In the genomic region with DNA sequence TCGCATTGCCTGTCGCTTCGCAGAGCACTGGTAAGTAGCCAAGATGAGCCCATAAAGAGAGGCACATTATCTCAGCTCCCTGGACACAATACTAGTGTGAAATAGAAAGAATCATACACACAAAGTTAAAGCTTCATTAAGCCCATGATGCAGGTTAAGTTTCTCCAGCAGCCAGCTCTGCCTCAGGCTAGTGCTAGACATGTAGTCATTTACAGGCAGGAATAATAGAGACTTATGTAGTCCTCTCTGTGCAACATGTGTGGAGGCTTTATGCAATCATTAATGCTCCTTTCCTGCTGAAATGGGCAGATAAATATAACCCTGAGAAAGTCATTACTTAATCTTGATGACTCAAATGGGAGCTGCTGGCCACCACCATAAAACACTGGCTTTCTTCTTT, we compare ENCODE assay signal across 20 mouse cellular contexts.
DNase-seq lines count a peak whose midpoint lies in the region; ATAC-seq lines count a peak whose summit lies in the region.
"Had no signal": no experiment of that assay in that cellular context is flagged by ENCODE, and none has a peak within 500 bp of the region (broad histone marks: within the 10 kb centered on the region; RNA-seq: fewer than 3 reads in every experiment).

No protein-coding gene starts in this region.

- H3K4me1 ChIP-seq in forebrain, embryonic 16.5 days (replicated peaks; ENCODE audit: control insufficient read depth, insufficient read depth, low read length): peaks cover 15% of the 10 kb centered on the region
- H3K4me1 ChIP-seq in forebrain, embryonic 11.5 days (replicated peaks; ENCODE audit: control insufficient read depth, insufficient read depth, low read length): no peaks in the 10 kb centered on the region
- H3K4me1 ChIP-seq in limb, embryonic 13.5 days: peaks cover 43% of the 10 kb centered on the region
- peaks cover 6% of the 10 kb centered on the region; the same call in 1 of the 2 replicates for H3K4me1 ChIP-seq in kidney, embryonic 15.5 days
- peaks cover 20% of the 10 kb centered on the region for H3K4me1 ChIP-seq in embryonic facial prominence, embryonic 10.5 days

- DNase-seq in forebrain, embryonic 11.5 days (ENCODE audit: low spot score): no peak
- peak; percentile 22 for DNase-seq in 3T3-L1 (ENCODE audit: low read depth, low spot score)
- DNase-seq in Muller cell, postnatal 12 days (ENCODE audit: inconsistent ontology term): peak; percentile 40
- DNase-seq in embryonic facial prominence, embryonic 10.5 days (ENCODE audit: low spot score): no peak
- DNase-seq: cerebellum, adult 11-12 months; heart, postnatal 4 days; kidney, adult 18-20 months; kidney, postnatal 25 days; left cerebral cortex, postnatal 4 days; liver, postnatal 0 days; lung, postnatal 4 days; right cerebral cortex, postnatal 25 days had no signal

- WGBS in forebrain, embryonic 16.5 days: 56% methylated on average over 3 of the region's 3 CpGs
- WGBS in forebrain, embryonic 11.5 days: 95% methylated on average over 3 of the region's 3 CpGs
- 29% methylated on average over 3 of the region's 3 CpGs for WGBS in limb, embryonic 13.5 days
- 76% methylated on average over 3 of the region's 3 CpGs for WGBS in kidney, embryonic 15.5 days
- WGBS in embryonic facial prominence, embryonic 10.5 days: 91% methylated on average over 3 of the region's 3 CpGs

- no peaks in the 10 kb centered on the region for H3K36me3 ChIP-seq in forebrain, embryonic 16.5 days (ENCODE audit: control insufficient read depth, insufficient read depth)
- H3K36me3 ChIP-seq in forebrain, embryonic 11.5 days (ENCODE audit: control insufficient read depth, insufficient read depth, low read length): no peaks in the 10 kb centered on the region
- H3K36me3 ChIP-seq in limb, embryonic 13.5 days: peaks cover 9% of the 10 kb centered on the region
- H3K36me3 ChIP-seq in kidney, embryonic 15.5 days: no peaks in the 10 kb centered on the region; the same call in 1 of the 2 replicates
- no peaks in the 10 kb centered on the region; the same call in 1 of the 2 replicates for H3K36me3 ChIP-seq in embryonic facial prominence, embryonic 10.5 days (replicated peaks)
- H3K36me3 ChIP-seq: heart, embryonic 13.5 days; midbrain, embryonic 12.5 days had no signal

- no peak overlapping the region for H3K4me3 ChIP-seq in forebrain, embryonic 16.5 days (replicated peaks; ENCODE audit: low read length)
- no peak overlapping the region for H3K4me3 ChIP-seq in forebrain, embryonic 11.5 days (ENCODE audit: low read depth, low read length)
- no peak overlapping the region for H3K4me3 ChIP-seq in limb, embryonic 13.5 days
- H3K4me3 ChIP-seq in kidney, embryonic 15.5 days (replicated peaks): no peak overlapping the region
- H3K4me3 ChIP-seq in embryonic facial prominence, embryonic 10.5 days: no peak overlapping the region
- H3K4me3 ChIP-seq: embryonic facial prominence, embryonic 13.5 days; heart, embryonic 13.5 days; midbrain, embryonic 12.5 days had no signal

- no peak overlapping the region for H3K9ac ChIP-seq in forebrain, embryonic 16.5 days (replicated peaks; ENCODE audit: low read depth, low read length)
- no peak overlapping the region for H3K9ac ChIP-seq in forebrain, embryonic 11.5 days (ENCODE audit: low read length)
- no peak overlapping the region for H3K9ac ChIP-seq in limb, embryonic 13.5 days
- H3K9ac ChIP-seq in kidney, embryonic 15.5 days: no peak overlapping the region
- H3K9ac ChIP-seq: embryonic facial prominence, embryonic 13.5 days; heart, embryonic 13.5 days; liver, postnatal 0 days; midbrain, embryonic 12.5 days had no signal

- peak; percentile 65 for ATAC-seq in forebrain, embryonic 16.5 days
- ATAC-seq in forebrain, embryonic 11.5 days (replicated peaks; ENCODE audit: low FRiP score): no peak
- ATAC-seq in limb, embryonic 13.5 days (ENCODE audit: low FRiP score, low read depth): peak; percentile 73
- no peak for ATAC-seq in kidney, embryonic 15.5 days (replicated peaks; ENCODE audit: low FRiP score)
- ATAC-seq: activated CD4-positive, CD25-positive, alpha-beta regulatory T cell, adult 4 months; CD4-positive, CD25-positive, alpha-beta regulatory T cell, adult 4 months; liver, postnatal 0 days had no signal

- H3K4me2 ChIP-seq in forebrain, embryonic 16.5 days (ENCODE audit: low read length): no peak overlapping the region
- H3K4me2 ChIP-seq in forebrain, embryonic 11.5 days (ENCODE audit: low read depth, low read length, severe bottlenecking): no peak overlapping the region
- no peak overlapping the region for H3K4me2 ChIP-seq in limb, embryonic 13.5 days (replicated peaks)
- H3K4me2 ChIP-seq in kidney, embryonic 15.5 days: no peak overlapping the region
- H3K4me2 ChIP-seq: embryonic facial prominence, embryonic 13.5 days; heart, embryonic 13.5 days; midbrain, embryonic 12.5 days had no signal

- no peak overlapping the region for H3K27ac ChIP-seq in forebrain, embryonic 16.5 days (ENCODE audit: low read length)
- no peak overlapping the region for H3K27ac ChIP-seq in forebrain, embryonic 11.5 days (ENCODE audit: low read depth, low read length)
- no peak overlapping the region for H3K27ac ChIP-seq in limb, embryonic 13.5 days
- no peak overlapping the region for H3K27ac ChIP-seq in kidney, embryonic 15.5 days
- no peak overlapping the region for H3K27ac ChIP-seq in embryonic facial prominence, embryonic 10.5 days (replicated peaks)
- H3K27ac ChIP-seq: embryonic facial prominence, embryonic 13.5 days; heart, embryonic 13.5 days; midbrain, embryonic 12.5 days had no signal

- H3K9me3 ChIP-seq in forebrain, embryonic 16.5 days (ENCODE audit: control insufficient read depth, low read length): no peaks in the 10 kb centered on the region
- no peaks in the 10 kb centered on the region for H3K9me3 ChIP-seq in forebrain, embryonic 11.5 days (ENCODE audit: control insufficient read depth, low read length)
- no peaks in the 10 kb centered on the region for H3K9me3 ChIP-seq in limb, embryonic 13.5 days
- H3K9me3 ChIP-seq in kidney, embryonic 15.5 days (replicated peaks): no peaks in the 10 kb centered on the region
- no peaks in the 10 kb centered on the region for H3K9me3 ChIP-seq in embryonic facial prominence, embryonic 10.5 days
- H3K9me3 ChIP-seq: embryonic facial prominence, embryonic 13.5 days; heart, embryonic 13.5 days; midbrain, embryonic 12.5 days had no signal

- H3K27me3 ChIP-seq in forebrain, embryonic 16.5 days (replicated peaks; ENCODE audit: control insufficient read depth, insufficient read depth, low read length): no peaks in the 10 kb centered on the region
- H3K27me3 ChIP-seq in forebrain, embryonic 11.5 days (ENCODE audit: control insufficient read depth, insufficient read depth, low read length): no peaks in the 10 kb centered on the region
- H3K27me3 ChIP-seq in limb, embryonic 13.5 days: no peaks in the 10 kb centered on the region
- no peaks in the 10 kb centered on the region for H3K27me3 ChIP-seq in kidney, embryonic 15.5 days
- no peaks in the 10 kb centered on the region for H3K27me3 ChIP-seq in embryonic facial prominence, embryonic 10.5 days (replicated peaks; ENCODE audit: low read depth, poor library complexity, severe bottlenecking)
- H3K27me3 ChIP-seq: embryonic facial prominence, embryonic 13.5 days; heart, embryonic 13.5 days; midbrain, embryonic 12.5 days had no signal

Comparison
In these comparisons a context has a peak if more than half of its experiments do, and no peak if none do; other contexts are left out.
1. ATAC-seq: peak in forebrain, embryonic 16.5 days (single experiment) and limb, embryonic 13.5 days (single experiment); none in forebrain, embryonic 11.5 days (single experiment) and kidney, embryonic 15.5 days (single experiment).
2. DNase-seq: peak in 3T3-L1 (single experiment) and Muller cell, postnatal 12 days (single experiment); none in forebrain, embryonic 11.5 days (single experiment) and embryonic facial prominence, embryonic 10.5 days (single experiment).